25 mouse cellular contexts compared by ENCODE assay signal in genomic region chr6:85861247-85861646, GRCm38 (mm10). TPM values are rescaled to one million over a fixed set of nuclear protein-coding genes. Genes with fewer than 3 reads are reported as not detected.
A peak's percentile ranks its signal among the peaks of the same experiment; 100 is the strongest.
DNase-seq lines count a peak whose midpoint lies in the region; ATAC-seq and TF ChIP-seq lines count a peak whose summit lies in the region.
"Had no signal": no experiment of that assay in that cellular context is flagged by ENCODE, and none has a peak within 500 bp of the region (broad histone marks: within the 10 kb centered on the region; RNA-seq: fewer than 3 reads in every experiment).

No protein-coding gene starts in this region.

- peaks cover 8% of the 10 kb centered on the region; the same call in 1 of the 2 replicates for H3K4me1 ChIP-seq in kidney, adult 2 months (ENCODE audit: control insufficient read depth, insufficient read depth, low read length)
- no peaks in the 10 kb centered on the region for H3K4me1 ChIP-seq in kidney, embryonic 16.5 days (ENCODE audit: insufficient read depth, low read length)
- no peaks in the 10 kb centered on the region for H3K4me1 ChIP-seq in hindbrain, postnatal 0 days (ENCODE audit: insufficient read depth, low read length)
- H3K4me1 ChIP-seq: embryonic facial prominence, embryonic 10.5 days; embryonic facial prominence, embryonic 12.5 days; forebrain, embryonic 13.5 days; forebrain, embryonic 15.5 days had no signal

- no peak overlapping the region for H3K9ac ChIP-seq in kidney, embryonic 16.5 days (replicated peaks; ENCODE audit: low read length)
- H3K9ac ChIP-seq in hindbrain, postnatal 0 days (replicated peaks; ENCODE audit: low read length), result no peak overlapping the region
- H3K9ac ChIP-seq: embryonic facial prominence, embryonic 12.5 days; forebrain, embryonic 13.5 days; forebrain, embryonic 15.5 days; forebrain, postnatal 0 days had no signal

- H3K27ac ChIP-seq in kidney, adult 2 months (ENCODE audit: insufficient read depth, low read depth, low read length), result no peak overlapping the region
- no peak overlapping the region for H3K27ac ChIP-seq in kidney, embryonic 16.5 days (ENCODE audit: low read length)
- peak overlapping the region; percentile 53 for H3K27ac ChIP-seq in layer of hippocampus, adult 2 months
- no peak overlapping the region for H3K27ac ChIP-seq in hindbrain, postnatal 0 days
- H3K27ac ChIP-seq: embryonic facial prominence, embryonic 10.5 days; embryonic facial prominence, embryonic 12.5 days; forebrain, embryonic 13.5 days; forebrain, embryonic 15.5 days had no signal

- no peak for TF ChIP-seq POLR2A in kidney, adult 2 months (IDR thresholded peaks at IDR 0.05; ENCODE audit: low read depth, low read length)

- no peak overlapping the region for H3K4me2 ChIP-seq in kidney, embryonic 16.5 days (replicated peaks; ENCODE audit: low read depth, low read length)
- H3K4me2 ChIP-seq in hindbrain, postnatal 0 days (ENCODE audit: low read depth, low read length), result no peak overlapping the region
- H3K4me2 ChIP-seq: embryonic facial prominence, embryonic 12.5 days; forebrain, embryonic 13.5 days; forebrain, embryonic 15.5 days had no signal

- TF ChIP-seq CTCF in kidney, adult 2 months (conservative IDR thresholded peaks at IDR 0.05; ENCODE audit: insufficient read depth, insufficient read length, low read depth, low read length), result no peak
- no peak for TF ChIP-seq CTCF in layer of hippocampus, adult 2 months (conservative IDR thresholded peaks at IDR 0.05)
- TF ChIP-seq CTCF in hindbrain, postnatal 0 days (IDR thresholded peaks at IDR 0.05; ENCODE audit: low read depth), result no peak

- peak; percentile 47 for DNase-seq in kidney, adult 2 months
- DNase-seq in layer of hippocampus, adult 2 months (ENCODE audit: low spot score in 2 of 2), result no peak
- no peak for DNase-seq in layer of hippocampus, postnatal 36 days
- peak; percentile 23 for DNase-seq in testis, postnatal 10 days (ENCODE audit: low spot score)
- no peak for DNase-seq in testis, postnatal 14 days (ENCODE audit: low spot score)
- DNase-seq in brain, adult 2 months (ENCODE audit: low read depth, low spot score), result peak; percentile 69
- DNase-seq in hindbrain, postnatal 0 days (ENCODE audit: low spot score), result no peak
- DNase-seq: adrenal gland, postnatal 10 days; adrenal gland, postnatal 25 days; cerebellum, adult 11-12 months; cerebellum, adult 2 months; cerebellum, adult 9-10 months; cerebellum, postnatal 10 days; cerebellum, postnatal 25 days; forebrain, postnatal 0 days had no signal

- no peaks in the 10 kb centered on the region for H3K27me3 ChIP-seq in kidney, adult 2 months (replicated peaks; ENCODE audit: control insufficient read depth, insufficient read depth, low read length)
- H3K27me3 ChIP-seq in kidney, embryonic 16.5 days (ENCODE audit: insufficient read depth, low read length), result no peaks in the 10 kb centered on the region
- H3K27me3 ChIP-seq in hindbrain, postnatal 0 days (ENCODE audit: insufficient read depth, low read length), result no peaks in the 10 kb centered on the region
- H3K27me3 ChIP-seq: embryonic facial prominence, embryonic 12.5 days; forebrain, embryonic 13.5 days; forebrain, embryonic 15.5 days had no signal

- no peaks in the 10 kb centered on the region for H3K36me3 ChIP-seq in kidney, adult 2 months (ENCODE audit: control insufficient read depth, insufficient read depth, low read length)
- no peaks in the 10 kb centered on the region for H3K36me3 ChIP-seq in kidney, embryonic 16.5 days (ENCODE audit: insufficient read depth, low read length)
- H3K36me3 ChIP-seq in hindbrain, postnatal 0 days (ENCODE audit: insufficient read depth, low read length), result no peaks in the 10 kb centered on the region
- H3K36me3 ChIP-seq: embryonic facial prominence, embryonic 10.5 days; embryonic facial prominence, embryonic 12.5 days; forebrain, embryonic 15.5 days; G1E had no signal

- H3K4me3 ChIP-seq in kidney, adult 2 months (ENCODE audit: insufficient read depth, low read depth, low read length), result no peak overlapping the region
- no peak overlapping the region for H3K4me3 ChIP-seq in kidney, embryonic 16.5 days (ENCODE audit: low read length)
- H3K4me3 ChIP-seq in layer of hippocampus, adult 2 months, result no peak overlapping the region
- H3K4me3 ChIP-seq in hindbrain, postnatal 0 days (ENCODE audit: low read length), result no peak overlapping the region
- H3K4me3 ChIP-seq: embryonic facial prominence, embryonic 10.5 days; embryonic facial prominence, embryonic 12.5 days; forebrain, embryonic 13.5 days; forebrain, embryonic 15.5 days had no signal

- no peaks in the 10 kb centered on the region for H3K9me3 ChIP-seq in kidney, embryonic 16.5 days (ENCODE audit: low read length)
- no peaks in the 10 kb centered on the region for H3K9me3 ChIP-seq in hindbrain, postnatal 0 days (ENCODE audit: low read length)
- H3K9me3 ChIP-seq: embryonic facial prominence, embryonic 10.5 days; embryonic facial prominence, embryonic 12.5 days; forebrain, embryonic 13.5 days; forebrain, embryonic 15.5 days; G1E had no signal

- WGBS in kidney, adult 2 months, result 82% methylated on average over 3 of the region's 3 CpGs
- 81% methylated on average over 3 of the region's 3 CpGs for WGBS in kidney, embryonic 16.5 days
- WGBS in hindbrain, postnatal 0 days, result 71% methylated on average over 3 of the region's 3 CpGs

- no peak for ATAC-seq in kidney, embryonic 16.5 days (ENCODE audit: low FRiP score, low TSS enrichment)
- no peak for ATAC-seq in hindbrain, postnatal 0 days
- ATAC-seq: forebrain, embryonic 13.5 days; forebrain, embryonic 15.5 days; forebrain, postnatal 0 days had no signal

RNA-seq across cellular contexts. Expression of gene Nat8f2, which starts 7.7 kb away (rescaled TPM):
- 4.8 and 5.7 TPM in 2 replicates for polyA plus RNA-seq in kidney, adult 2 months (2012; rRNA removed)
- polyA plus RNA-seq in kidney, embryonic 16.5 days (2015; fragmentation: Nextera tagmentation; extraction: Ambion mirVana), result 2.7 and 3.8 TPM in 2 replicates
- total RNA-seq in layer of hippocampus, adult 2 months (2021), result 1 to 10 TPM; 2.6 to 3.0 TPM
- total RNA-seq in layer of hippocampus, postnatal 36 days (2021), result 1 to 10 TPM; 2.4 to 2.8 TPM
- not detected in 2 replicates for total RNA-seq in hindbrain, postnatal 0 days (2014; rRNA removed)
- not detected in 2 replicates for polyA plus RNA-seq in hindbrain, postnatal 0 days (2015; fragmentation: Nextera tagmentation; extraction: Ambion mirVana)
- total RNA-seq: CH12.LX; forebrain, postnatal 0 days had no signal
- polyA plus RNA-seq: C2C12; embryonic facial prominence, embryonic 10.5 days; embryonic facial prominence, embryonic 12.5 days; embryonic facial prominence, embryonic 14.5 days; forebrain, embryonic 11.5 days; forebrain, embryonic 13.5 days; forebrain, embryonic 15.5 days; forebrain, postnatal 0 days; G1E had no signal

RNA-seq across cellular contexts. Expression of gene Nat8, which starts 29.4 kb away (rescaled TPM):
- polyA plus RNA-seq in kidney, adult 2 months (2012; rRNA removed), result 235 and 248 TPM in 2 replicates
- polyA plus RNA-seq in kidney, embryonic 16.5 days (2015; fragmentation: Nextera tagmentation; extraction: Ambion mirVana), result 2.6 and 4.3 TPM in 2 replicates
- total RNA-seq in layer of hippocampus, adult 2 months (2021), result 1 to 10 TPM; 4.6 TPM
- total RNA-seq in layer of hippocampus, postnatal 36 days (2021), result 1 to 10 TPM; 3.2 to 3.7 TPM
- not detected in 2 replicates for total RNA-seq in hindbrain, postnatal 0 days (2014; rRNA removed)
- 0.64 and 0.74 TPM in 2 replicates for polyA plus RNA-seq in hindbrain, postnatal 0 days (2015; fragmentation: Nextera tagmentation; extraction: Ambion mirVana)
- total RNA-seq: CH12.LX, G1E had no signal
- polyA plus RNA-seq: C2C12; embryonic facial prominence, embryonic 10.5 days; embryonic facial prominence, embryonic 12.5 days; embryonic facial prominence, embryonic 14.5 days; forebrain, embryonic 11.5 days; forebrain, embryonic 13.5 days; forebrain, embryonic 15.5 days; G1E had no signal

RNA-seq across cellular contexts. Expression of gene Nat8f5, which starts 40.5 kb away (rescaled TPM):
- 29.0 and 32.2 TPM in 2 replicates for polyA plus RNA-seq in kidney, adult 2 months (2012; rRNA removed)
- 0.32 TPM in 1 of 2 replicates, not detected in the other for polyA plus RNA-seq in kidney, embryonic 16.5 days (2015; fragmentation: Nextera tagmentation; extraction: Ambion mirVana)
- total RNA-seq in layer of hippocampus, adult 2 months (2021), result 1 to 10 TPM; 5.6 to 6.8 TPM
- total RNA-seq in layer of hippocampus, postnatal 36 days (2021), result 1 to 10 TPM; 7.5 to 7.6 TPM
- total RNA-seq in hindbrain, postnatal 0 days (2014; rRNA removed), result 0.72 and 1.9 TPM in 2 replicates
- polyA plus RNA-seq in hindbrain, postnatal 0 days (2015; fragmentation: Nextera tagmentation; extraction: Ambion mirVana), result 0.54 and 0.73 TPM in 2 replicates
- total RNA-seq: CH12.LX; forebrain, postnatal 0 days; G1E had no signal
- polyA plus RNA-seq: C2C12; embryonic facial prominence, embryonic 10.5 days; embryonic facial prominence, embryonic 12.5 days; embryonic facial prominence, embryonic 14.5 days; forebrain, embryonic 11.5 days; forebrain, embryonic 13.5 days; forebrain, embryonic 15.5 days; G1E had no signal

RNA-seq across cellular contexts. Expression of gene Nat8f6, which starts 40.5 kb away (rescaled TPM):
- polyA plus RNA-seq in kidney, adult 2 months (2012; rRNA removed), result 214 and 260 TPM in 2 replicates
- polyA plus RNA-seq in kidney, embryonic 16.5 days (2015; fragmentation: Nextera tagmentation; extraction: Ambion mirVana), result 0.20 TPM in 1 of 2 replicates, not detected in the other
- 1 to 10 TPM in 1 of 2 experiments, under 1 TPM in 1; 0.88 to 1.7 TPM for total RNA-seq in layer of hippocampus, adult 2 months (2021)
- 1 to 10 TPM; 1.8 to 2.2 TPM for total RNA-seq in layer of hippocampus, postnatal 36 days (2021)
- total RNA-seq in hindbrain, postnatal 0 days (2014; rRNA removed), result 0.29 TPM in 1 of 2 replicates, not detected in the other
- not detected in 2 replicates for polyA plus RNA-seq in hindbrain, postnatal 0 days (2015; fragmentation: Nextera tagmentation; extraction: Ambion mirVana)
- total RNA-seq: CH12.LX; forebrain, postnatal 0 days; G1E had no signal
- polyA plus RNA-seq: C2C12; embryonic facial prominence, embryonic 10.5 days; embryonic facial prominence, embryonic 12.5 days; embryonic facial prominence, embryonic 14.5 days; forebrain, embryonic 11.5 days; forebrain, embryonic 13.5 days; forebrain, embryonic 15.5 days; forebrain, postnatal 0 days; G1E had no signal

RNA-seq across cellular contexts. Expression of gene Nat8f4, which starts 43.4 kb away (rescaled TPM):
- 5.2 and 5.7 TPM in 2 replicates for polyA plus RNA-seq in kidney, adult 2 months (2012; rRNA removed)
- 8.2 and 8.6 TPM in 2 replicates for polyA plus RNA-seq in kidney, embryonic 16.5 days (2015; fragmentation: Nextera tagmentation; extraction: Ambion mirVana)
- total RNA-seq in layer of hippocampus, adult 2 months (2021), result 1 to 10 TPM; 7.7 to 7.9 TPM
- 1 to 10 TPM; 6.9 to 8.0 TPM for total RNA-seq in layer of hippocampus, postnatal 36 days (2021)
- total RNA-seq in hindbrain, postnatal 0 days (2014; rRNA removed), result 4.9 and 6.7 TPM in 2 replicates
- polyA plus RNA-seq in hindbrain, postnatal 0 days (2015; fragmentation: Nextera tagmentation; extraction: Ambion mirVana), result 5.9 and 6.0 TPM in 2 replicates

Comparison
In these comparisons a context has a peak if more than half of its experiments do, and no peak if none do; other contexts are left out.
1. DNase-seq: peak in kidney, adult 2 months (single experiment), testis, postnatal 10 days (single experiment) and brain, adult 2 months (single experiment); none in layer of hippocampus, adult 2 months (0 of 2), layer of hippocampus, postnatal 36 days (0 of 2), testis, postnatal 14 days (single experiment) and hindbrain, postnatal 0 days (single experiment).